Comparison of ENCODE assay signal across 1 mouse cellular context in the genomic region with DNA sequence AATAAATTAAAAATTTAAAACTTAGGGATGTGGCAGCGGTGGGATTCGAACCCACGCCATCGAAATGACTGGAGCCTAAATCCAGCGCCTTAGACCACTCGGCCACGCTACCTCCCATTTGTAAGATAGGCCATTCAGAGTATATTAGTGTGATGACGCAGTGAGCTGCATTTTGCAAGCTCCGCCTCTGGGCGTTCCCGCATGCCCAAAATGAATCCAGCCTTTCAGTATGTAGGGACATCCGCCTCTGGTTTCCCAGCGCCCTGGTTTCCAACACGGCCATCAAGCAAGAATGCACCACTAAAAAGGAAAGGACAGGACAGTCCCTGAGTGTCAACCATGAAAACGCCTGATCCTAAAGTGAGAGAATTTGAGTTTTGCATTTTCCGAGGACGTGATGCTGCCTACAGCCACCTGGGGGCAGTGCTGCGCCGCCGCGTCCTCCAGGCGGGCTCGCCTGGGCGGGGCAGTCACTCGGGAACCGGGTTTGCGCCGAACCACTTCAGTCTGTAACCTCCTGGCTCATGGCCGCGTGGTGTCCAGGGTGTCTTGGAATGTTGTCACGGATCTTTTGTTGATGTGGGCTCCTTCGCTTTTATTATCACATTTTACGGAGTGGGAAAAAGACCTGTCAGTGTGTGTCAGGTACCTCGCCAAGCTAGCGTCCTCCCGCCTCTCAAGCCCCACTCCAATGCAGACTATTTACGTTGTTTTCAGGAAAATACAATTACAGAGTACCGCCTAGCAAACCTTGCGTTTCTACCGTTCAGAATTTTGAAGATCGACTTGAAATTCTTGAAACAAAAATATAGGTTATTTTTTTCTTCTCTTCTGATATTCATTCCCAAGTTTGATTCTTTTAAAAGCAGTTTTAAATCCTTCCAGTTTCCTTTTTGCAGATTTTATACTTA.
TF ChIP-seq lines count a peak whose summit lies in the region.

No protein-coding gene starts in this region.

TF ChIP-seq in CH12.LX, 34 proteins besides CTCF, POLR2A, EP300 and RAD21 (continued from another document):
- TF ChIP-seq TBP (conservative IDR thresholded peaks at IDR 0.05; ENCODE audit: low read depth, low read length) (peak; percentile 100), MAX (IDR thresholded peaks at IDR 0.05; ENCODE audit: low read length) (peak; percentile 73; the same call in 1 of the 2 replicates), USF2 (conservative IDR thresholded peaks at IDR 0.05; ENCODE audit: low read depth, low read length) (peak; percentile 3; the same call in 1 of the 2 replicates), TCF12 (IDR thresholded peaks at IDR 0.05; ENCODE audit: low read depth, low read length) (peak; percentile 48; the same call in 1 of the 2 replicates), NRF1 (IDR thresholded peaks at IDR 0.05; ENCODE audit: low read depth, low read length) (peak; percentile 67), MAFK (IDR thresholded peaks at IDR 0.05; ENCODE audit: insufficient replicate concordance, low read length) (peak; percentile 98), E2F4 (IDR thresholded peaks at IDR 0.05; ENCODE audit: insufficient replicate concordance, low read depth, low read length) (0 out of 2 replicates have a peak, but pooled peaks have one; percentile 60), ZMIZ1 (IDR thresholded peaks at IDR 0.05; ENCODE audit: low read depth, low read length) (no peak), ELF1 (IDR thresholded peaks at IDR 0.05; ENCODE audit: low read depth, low read length) (peak; percentile 97), JUND (conservative IDR thresholded peaks at IDR 0.05; ENCODE audit: low read depth, low read length) (no peak), ZC3H11A (IDR thresholded peaks at IDR 0.05; ENCODE audit: low read depth, low read length) (peak; percentile 63), MXI1 (IDR thresholded peaks at IDR 0.05; ENCODE audit: low read depth, low read length) (peak; percentile 57; the same call in 1 of the 2 replicates), CHD1 (IDR thresholded peaks at IDR 0.05; ENCODE audit: low read depth, low read length) (no peak), SMC3 (IDR thresholded peaks at IDR 0.05; ENCODE audit: low read depth, low read length) (peak; percentile 88)
